Mouse (Mus musculus) kidney, embryonic 15.5 days (tissue): ENCODE measurements around the gene Kl. TPM values are rescaled to one million over a fixed set of nuclear protein-coding genes. Genes with fewer than 3 reads are reported as not detected.

Experiments used
- ATAC-seq: fragments of 200-750 bp; cut with Nextera tagmentation; replicated peaks from 2 replicates; pipeline ENCODE4 v1.8.0; 2017; ENCODE audit warnings: moderate TSS enrichment; ENCODE audit not compliant: low FRiP score
- H3K27ac ChIP-seq: fragments of 300-500 bp; sonication (generic); 2 replicates; pipeline ENCODE4 v1.5.1; 2015; ENCODE audit warnings: mild to moderate bottlenecking, inconsistent platforms
- H3K27me3 ChIP-seq: fragments of 300-500 bp; sonication (generic); 2 replicates; pipeline ENCODE4 v1.6.1; 2015; ENCODE audit warnings: inconsistent platforms
- H3K36me3 ChIP-seq: fragments of 300-500 bp; sonication (generic); 2 replicates; pipeline ENCODE4 v1.6.1; 2015; ENCODE audit warnings: inconsistent platforms
- H3K4me1 ChIP-seq: fragments of 300-500 bp; sonication (generic); 2 replicates; pipeline ENCODE4 v1.6.1; 2015; ENCODE audit warnings: inconsistent platforms
- H3K4me2 ChIP-seq: fragments of 300-500 bp; sonication (generic); 2 replicates; pipeline ENCODE4 v1.6.1; 2015; ENCODE audit warnings: moderate library complexity, mild to moderate bottlenecking, inconsistent platforms
- H3K4me3 ChIP-seq: fragments of 300-500 bp; sonication (generic); replicated peaks from 2 replicates; pipeline ENCODE4 v1.5.1; 2015; ENCODE audit warnings: mild to moderate bottlenecking, inconsistent platforms
- H3K9ac ChIP-seq: fragments of 300-500 bp; sonication (generic); 2 replicates; pipeline ENCODE4 v1.6.1; 2015; ENCODE audit warnings: mild to moderate bottlenecking, inconsistent platforms
- H3K9me3 ChIP-seq: fragments of 300-500 bp; sonication (generic); replicated peaks from 2 replicates; pipeline ENCODE4 v1.6.1; 2016; ENCODE audit warnings: inconsistent platforms
- WGBS: fragments of 180-500 bp; shearing (Covaris S2); methylation state at CpG from one replicate; pipeline ENCODE4 v1.1.7; 2015; ENCODE audit warnings: mixed read lengths; 5-methylcytosine and 5-hydroxymethylcytosine counted together
- polyA plus RNA-seq: library from polyadenylated mRNA; unstranded; fragments of >200 nt; fragmentation: Nextera tagmentation; extraction: Ambion mirVana; gene quantifications from 2 replicates; pipeline ENCODE4 v1.2.1, GENCODE M21; 2015

The Kl gene
- polyA plus RNA-seq, 1 experiment from 2014 or later: 12.3 TPM

GRCm38 (mm10) chr5:150936213-150936612, 16.2 kb upstream of the Kl start:
- H3K27ac ChIP-seq: no peak overlapping the region
- no peaks in the 10 kb centered on the region for H3K36me3 ChIP-seq
- H3K9me3 ChIP-seq: no peaks in the 10 kb centered on the region
- H3K9ac ChIP-seq: no peak overlapping the region
- H3K4me2 ChIP-seq: no peak overlapping the region
- H3K4me1 ChIP-seq: no peaks in the 10 kb centered on the region
- 63% methylated on average over 5 of the region's 5 CpGs for WGBS
- no peak overlapping the region for H3K4me3 ChIP-seq
- H3K27me3 ChIP-seq: no peaks in the 10 kb centered on the region
- ATAC-seq: no peak

GRCm38 (mm10) chr5:150936807-150937206, 15.6 kb upstream of the Kl start:
- Histone ChIP-seq H3K27me3 (no peaks in the 10 kb centered on the region), H3K4me3 (no peak overlapping the region), H3K9ac (no peak overlapping the region), H3K9me3 (no peaks in the 10 kb centered on the region), H3K4me2 (no peak overlapping the region), H3K27ac (no peak overlapping the region), H3K4me1 (no peaks in the 10 kb centered on the region), H3K36me3 (no peaks in the 10 kb centered on the region)
- 77% methylated on average over 4 of the region's 4 CpGs for WGBS
- no peak for ATAC-seq

GRCm38 (mm10) chr5:150937501-150937900, 14.9 kb upstream of the Kl start:
- Histone ChIP-seq H3K4me1 (no peaks in the 10 kb centered on the region), H3K4me2 (no peak overlapping the region), H3K9ac (no peak overlapping the region), H3K27me3 (no peaks in the 10 kb centered on the region), H3K9me3 (no peaks in the 10 kb centered on the region), H3K4me3 (no peak overlapping the region), H3K36me3 (no peaks in the 10 kb centered on the region), H3K27ac (no peak overlapping the region)
- ATAC-seq: no peak
- WGBS: 63% methylated on average over 2 of the region's 2 CpGs

- Histone ChIP-seq H3K36me3 (no peaks in the 10 kb centered on the region), H3K9ac (no peak overlapping the region), H3K9me3 (no peaks in the 10 kb centered on the region; the same call in 1 of the 2 replicates), H3K4me3 (no peak overlapping the region), H3K4me1 (no peaks in the 10 kb centered on the region), H3K27me3 (no peaks in the 10 kb centered on the region), H3K4me2 (no peak overlapping the region), H3K27ac (no peak overlapping the region)
- 98% methylated on average over 2 of the region's 2 CpGs for WGBS
- no peak for ATAC-seq
Measured at GRCm38 (mm10) chr5:150945576-150945975, 6.8 kb upstream of the Kl start.

GRCm38 (mm10) chr5:150949131-150949530, 3.3 kb upstream of the Kl start:
- Histone ChIP-seq H3K9ac (no peak overlapping the region), H3K4me2 (no peak overlapping the region), H3K36me3 (no peaks in the 10 kb centered on the region), H3K4me1 (peaks cover 14% of the 10 kb centered on the region), H3K27ac (no peak overlapping the region), H3K27me3 (peaks cover 31% of the 10 kb centered on the region), H3K9me3 (no peaks in the 10 kb centered on the region; the same call in 1 of the 2 replicates), H3K4me3 (no peak overlapping the region)
- ATAC-seq: no peak
- WGBS: 81% methylated on average over 3 of the region's 3 CpGs

GRCm38 (mm10) chr5:150951325-150951724, 1.1 kb upstream of the Kl start:
- Histone ChIP-seq H3K36me3 (no peaks in the 10 kb centered on the region), H3K27me3 (peaks cover 42% of the 10 kb centered on the region), H3K4me1 (peaks cover 14% of the 10 kb centered on the region), H3K9ac (no peak overlapping the region), H3K27ac (no peak overlapping the region), H3K9me3 (no peaks in the 10 kb centered on the region), H3K4me3 (no peak overlapping the region), H3K4me2 (no peak overlapping the region)
- no peak for ATAC-seq
- whole genome bisulfite sequencing: 93% methylated on average over 7 of the region's 7 CpGs

GRCm38 (mm10) chr5:150952669-150953521, 488 bp downstream of the Kl start:
- ATAC-seq: peak; percentile 85

GRCm38 (mm10) chr5:150954791-150955190, 2.4 kb downstream of the Kl start:
- Histone ChIP-seq H3K27me3 (peaks cover 42% of the 10 kb centered on the region), H3K4me3 (no peak overlapping the region), H3K27ac (no peak overlapping the region), H3K4me1 (peaks cover 14% of the 10 kb centered on the region), H3K4me2 (no peak overlapping the region), H3K36me3 (no peaks in the 10 kb centered on the region), H3K9me3 (no peaks in the 10 kb centered on the region), H3K9ac (no peak overlapping the region)
- WGBS: 82% methylated on average over 9 of the region's 9 CpGs
- no peak for ATAC-seq

More at GRCm38 (mm10) chr5:150952669-150953521, 488 bp downstream of the Kl start:
- H3K36me3 ChIP-seq: no peaks in the 10 kb centered on the region
- 3% methylated on average over 79 of the region's 89 CpGs for WGBS
- H3K4me3 ChIP-seq: peak overlapping the region; percentile 55
- H3K4me1 ChIP-seq: peaks cover 14% of the 10 kb centered on the region
- no peaks in the 10 kb centered on the region for H3K9me3 ChIP-seq
- peak overlapping the region; percentile 47 for H3K9ac ChIP-seq
- H3K27ac ChIP-seq: no peak overlapping the region
- peak overlapping the region; percentile 92 for H3K4me2 ChIP-seq
- peaks cover 42% of the 10 kb centered on the region for H3K27me3 ChIP-seq

- peaks cover 8% of the 10 kb centered on the region for H3K27me3 ChIP-seq
- 88% methylated on average over 1 of the region's 1 CpGs for WGBS
- no peaks in the 10 kb centered on the region for H3K9me3 ChIP-seq
- H3K4me1 ChIP-seq: no peaks in the 10 kb centered on the region
- ATAC-seq: no peak
- H3K9ac ChIP-seq: no peak overlapping the region
- no peak overlapping the region for H3K4me3 ChIP-seq
- H3K36me3 ChIP-seq: no peaks in the 10 kb centered on the region
- H3K4me2 ChIP-seq: no peak overlapping the region
- H3K27ac ChIP-seq: no peak overlapping the region
Measured at GRCm38 (mm10) chr5:150959861-150960260, 7.5 kb downstream of the Kl start.

- Histone ChIP-seq H3K36me3 (no peaks in the 10 kb centered on the region), H3K27ac (no peak overlapping the region), H3K9ac (no peak overlapping the region), H3K27me3 (no peaks in the 10 kb centered on the region), H3K4me3 (no peak overlapping the region), H3K9me3 (no peaks in the 10 kb centered on the region), H3K4me2 (no peak overlapping the region), H3K4me1 (no peaks in the 10 kb centered on the region)
- ATAC-seq: no peak
- 74% methylated on average over 1 of the region's 1 CpGs for WGBS
Measured at GRCm38 (mm10) chr5:150961615-150962014, 9.2 kb downstream of the Kl start.

- Histone ChIP-seq H3K36me3 (no peaks in the 10 kb centered on the region), H3K9me3 (no peaks in the 10 kb centered on the region), H3K9ac (no peak overlapping the region), H3K27me3 (no peaks in the 10 kb centered on the region), H3K4me1 (no peaks in the 10 kb centered on the region), H3K4me3 (no peak overlapping the region), H3K27ac (no peak overlapping the region), H3K4me2 (no peak overlapping the region)
- no peak for ATAC-seq
- 67% methylated on average over 1 of the region's 1 CpGs for WGBS
Measured at GRCm38 (mm10) chr5:150962756-150963155, 10.3 kb downstream of the Kl start.

GRCm38 (mm10) chr5:150967925-150968324, 15.5 kb downstream of the Kl start:
- Histone ChIP-seq H3K27ac (no peak overlapping the region), H3K27me3 (no peaks in the 10 kb centered on the region), H3K4me3 (no peak overlapping the region), H3K9me3 (no peaks in the 10 kb centered on the region; the same call in 1 of the 2 replicates), H3K36me3 (no peaks in the 10 kb centered on the region), H3K9ac (no peak overlapping the region), H3K4me1 (0 out of 2 replicates have a peak, but pooled peaks cover 2% of the 10 kb centered on the region), H3K4me2 (no peak overlapping the region)
- WGBS: 96% methylated on average over 2 of the region's 2 CpGs
- no peak for ATAC-seq
